Mouse (Mus musculus) c-Kit-positive CD71-positive TER-119-negative erythroid progenitor cells, embryonic 14.5 days (primary cell): ENCODE results near the gene Pick1.

Source experiments
- DNase-seq: peaks from one replicate; pipeline ENCODE4 v3.0.0-alpha.2; 2013; ENCODE audit warnings: low read depth

The Pick1 gene

DNA sequence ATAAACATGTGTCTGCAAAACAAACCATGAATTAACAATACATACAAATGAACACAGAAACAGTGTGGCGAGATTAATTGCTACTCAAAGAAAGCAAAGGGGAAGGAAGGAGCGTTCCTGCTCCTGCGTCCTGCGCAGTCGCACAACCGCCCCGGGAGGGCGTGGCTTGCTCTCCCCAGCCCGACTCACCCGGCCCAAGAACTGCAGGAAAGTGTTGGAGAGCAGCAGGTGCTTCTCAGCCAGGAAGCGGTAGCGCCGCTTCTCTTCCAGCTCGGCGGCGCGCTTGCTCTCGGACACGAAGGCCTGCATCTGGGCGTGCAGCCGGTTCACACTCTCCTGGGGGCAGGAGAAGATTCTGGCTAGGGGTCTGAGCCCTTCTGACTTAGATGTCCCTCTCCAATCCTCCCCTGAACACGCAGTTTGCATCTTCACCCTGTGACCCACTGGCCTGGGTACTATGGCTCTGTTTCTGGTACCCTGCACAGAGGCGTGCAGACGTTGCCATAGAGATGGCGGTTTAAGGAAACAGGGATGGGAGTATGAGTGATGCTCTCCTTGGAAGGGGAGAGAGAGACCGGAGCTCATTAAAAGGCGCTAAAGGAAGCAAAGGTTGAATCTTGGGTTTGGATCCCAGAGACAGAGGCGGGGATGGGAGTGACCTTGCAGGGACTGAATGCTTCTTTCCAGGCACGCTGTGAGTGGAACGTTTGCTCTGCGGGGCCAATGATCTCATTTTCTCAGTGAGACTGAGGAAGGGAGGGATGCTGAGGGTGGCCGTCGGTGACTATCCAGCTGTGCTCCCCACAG is 41.5 kb downstream of the Pick1 start:
- peak; percentile 56 for DNase-seq

DNA sequence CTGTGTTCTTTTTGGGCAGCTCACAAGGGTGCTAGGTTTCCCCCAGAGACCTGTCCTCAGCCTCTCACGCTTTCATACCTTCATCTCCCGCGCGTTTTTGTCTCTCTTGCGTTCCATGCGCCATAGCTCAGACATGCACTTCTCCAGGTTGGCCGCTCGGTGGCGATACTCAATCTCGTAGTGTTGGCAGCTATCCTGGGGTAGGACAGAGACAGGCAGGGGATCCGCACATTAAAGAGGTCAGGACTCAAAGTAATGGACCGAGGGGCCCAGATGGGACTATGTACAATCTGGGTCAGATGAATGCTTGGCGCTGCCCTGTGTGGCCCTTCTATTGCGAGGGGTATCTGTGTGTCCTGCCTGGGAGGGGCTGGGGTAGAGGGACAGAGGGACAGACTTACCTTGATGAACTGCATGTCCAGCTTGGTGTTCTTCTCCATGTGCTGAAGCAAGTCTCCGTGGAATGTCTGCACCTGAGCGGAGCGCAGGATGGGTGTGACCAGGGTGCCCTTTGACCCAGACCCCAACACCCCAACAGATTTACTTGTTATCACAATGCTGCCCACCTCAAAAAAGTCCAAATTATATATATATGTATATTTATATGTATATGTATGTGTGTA is 42.3 kb downstream of the Pick1 start:
- DNase-seq = peak; percentile 52

- no peak for DNase-seq
Measured at GRCm38 (mm10) chr15:79273020-79273419, 44.0 kb downstream of the Pick1 start.

DNA sequence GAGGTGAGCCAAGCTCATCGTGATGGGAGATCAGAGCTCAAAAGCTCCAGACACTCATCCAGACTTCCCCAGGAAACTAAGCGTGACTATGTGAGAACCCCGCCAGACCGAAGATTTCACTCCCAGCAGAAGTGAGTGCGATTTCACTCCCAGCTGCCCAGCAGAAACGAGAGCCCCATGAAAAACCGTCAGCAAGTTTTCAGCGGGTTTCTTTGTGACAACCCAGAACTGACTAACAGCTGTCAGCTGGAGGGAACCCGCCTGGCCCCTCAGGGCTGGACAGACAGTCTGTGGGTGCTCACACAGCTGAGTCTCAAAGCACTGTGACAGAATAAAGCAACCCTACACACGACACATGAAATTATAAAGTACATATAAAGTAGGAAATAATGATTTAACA is 48.8 kb downstream of the Pick1 start:
- DNase-seq = no peak

DNA sequence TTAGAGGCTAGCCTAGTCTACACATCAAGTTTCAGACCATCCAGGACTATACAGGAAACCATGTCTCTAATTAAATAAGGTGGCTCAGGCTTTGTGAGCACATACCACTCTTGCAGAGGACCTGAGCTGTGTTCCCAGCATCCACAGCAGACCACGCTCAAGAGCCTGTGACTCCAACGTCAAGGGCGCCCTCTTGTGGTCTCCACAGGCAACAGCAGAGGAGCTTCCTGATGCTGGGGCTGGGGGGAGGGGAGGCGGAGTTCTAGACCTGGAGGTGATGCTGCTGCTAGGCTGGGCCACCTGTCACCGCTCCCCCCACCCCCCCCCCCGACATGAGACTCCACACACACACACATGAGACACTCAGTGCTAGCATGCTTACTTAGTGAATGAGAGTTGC is 51.2 kb downstream of the Pick1 start:
- peak; percentile 33 for DNase-seq

GRCm38 (mm10) chr15:79280850-79281249 is 51.9 kb downstream of the Pick1 start:
- no peak for DNase-seq

GRCm38 (mm10) chr15:79281389-79281788 is 52.4 kb downstream of the Pick1 start:
- DNase-seq = peak; percentile 79

- DNase-seq = no peak
Measured at GRCm38 (mm10) chr15:79282434-79282833, 53.5 kb downstream of the Pick1 start.

GRCm38 (mm10) chr15:79283371-79283770 is 54.4 kb downstream of the Pick1 start:
- no peak for DNase-seq

GRCm38 (mm10) chr15:79285399-79285798 is 56.4 kb downstream of the Pick1 start, which contains the start of gene Baiap2l2:
Gene Baiap2l2 (minus strand): TSS chr15:79285537.
- DNase-seq = no peak

GRCm38 (mm10) chr15:79286141-79286540 is 57.2 kb downstream of the Pick1 start:
- no peak for DNase-seq

DNA sequence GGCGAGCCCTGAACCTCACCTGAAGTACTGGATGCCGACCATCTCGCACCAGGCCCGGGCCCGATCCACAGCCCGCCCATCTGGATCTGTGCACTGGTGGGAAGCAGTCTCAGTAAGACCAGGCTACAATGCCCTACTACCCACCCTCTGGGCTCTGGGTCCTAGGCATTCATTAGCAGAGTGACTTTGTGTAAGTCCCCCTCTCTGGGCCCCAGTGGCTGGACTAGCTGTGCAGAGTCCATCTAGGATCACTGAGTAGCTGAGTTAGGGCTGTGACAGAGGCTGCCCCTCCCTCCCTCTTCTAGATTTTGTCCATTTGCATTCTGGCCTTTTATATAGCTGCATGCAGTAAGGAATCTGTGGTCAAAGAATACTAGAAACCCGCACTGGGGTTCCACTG is 58.1 kb downstream of the Pick1 start:
- no peak for DNase-seq

DNA sequence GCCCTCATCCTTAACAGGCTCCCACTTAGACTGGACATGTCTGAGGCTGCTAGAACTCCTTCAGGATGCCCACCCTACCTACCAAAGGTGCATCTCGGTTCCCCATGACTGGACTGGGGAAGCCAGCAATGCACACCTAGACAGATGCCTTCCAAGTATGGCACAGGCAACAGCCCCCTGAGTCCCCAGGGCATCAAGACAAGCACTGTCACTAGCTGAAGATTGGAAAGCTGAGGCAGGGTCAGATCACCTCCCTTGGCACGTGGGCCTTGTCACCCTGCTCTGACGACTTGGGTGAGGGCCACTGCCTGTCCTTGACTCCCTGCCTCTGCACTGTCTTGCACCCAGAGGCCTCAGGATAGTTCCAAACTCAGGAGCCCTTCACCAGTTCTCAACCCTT is 59.4 kb downstream of the Pick1 start:
- no peak for DNase-seq

DNA sequence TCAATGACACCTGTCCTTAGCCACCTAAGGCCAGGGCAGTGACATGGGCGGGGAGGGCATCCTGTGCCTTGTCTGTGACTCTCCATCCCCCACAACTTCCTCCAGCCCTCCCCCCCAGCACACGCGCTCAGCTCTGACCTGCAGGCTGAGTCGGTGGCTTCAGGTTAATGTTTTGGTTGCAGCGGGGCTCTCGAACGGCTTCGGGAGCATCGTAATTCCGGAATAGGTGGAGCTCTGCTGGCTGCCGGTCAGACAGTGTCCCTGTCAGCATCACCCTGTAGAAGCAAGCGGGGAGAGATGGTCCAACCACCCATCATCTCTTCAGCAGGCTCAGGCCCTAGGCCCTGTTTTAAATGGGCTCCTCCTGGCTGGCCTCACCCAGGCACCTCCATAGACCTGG is 60.5 kb downstream of the Pick1 start:
- no peak for DNase-seq

DNA sequence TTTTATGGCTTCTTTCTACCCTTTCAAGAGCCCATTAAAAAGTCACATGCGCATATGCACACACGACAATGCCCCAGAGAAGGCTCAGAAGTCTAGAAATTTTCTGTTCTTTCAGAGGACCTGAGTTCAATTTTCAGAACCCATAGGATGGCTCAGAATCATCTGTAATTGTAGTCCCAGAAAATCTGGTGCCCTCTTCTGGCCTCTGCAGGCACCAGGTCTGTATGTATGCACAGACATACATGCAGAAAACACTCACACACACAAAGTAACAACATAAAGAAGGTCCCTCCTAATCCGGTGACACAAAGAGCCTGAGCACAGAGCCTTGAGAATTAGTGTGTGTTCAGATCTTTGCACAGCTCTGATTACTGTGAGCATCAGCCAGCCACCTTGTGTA is 61.4 kb downstream of the Pick1 start:
- no peak for DNase-seq

DNA sequence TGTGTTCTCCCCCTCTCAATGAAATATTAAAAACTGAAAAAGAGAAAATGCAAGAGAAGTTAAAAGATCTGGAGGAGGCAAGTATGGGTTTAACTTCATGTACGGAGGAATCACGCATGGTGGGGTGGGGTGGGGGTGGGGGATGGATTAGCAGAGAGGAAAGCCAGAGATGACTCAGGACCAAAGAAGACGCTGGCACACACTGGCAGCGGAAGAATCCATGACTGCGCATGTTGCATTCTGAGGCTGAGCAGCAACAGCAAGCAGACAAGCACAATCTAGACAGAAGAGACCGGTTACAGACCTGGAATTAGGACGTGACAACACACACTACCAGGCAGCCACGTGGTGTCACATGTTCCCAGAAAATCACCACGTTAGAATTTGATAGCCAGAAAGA is 63.8 kb downstream of the Pick1 start:
- DNase-seq = no peak

DNA sequence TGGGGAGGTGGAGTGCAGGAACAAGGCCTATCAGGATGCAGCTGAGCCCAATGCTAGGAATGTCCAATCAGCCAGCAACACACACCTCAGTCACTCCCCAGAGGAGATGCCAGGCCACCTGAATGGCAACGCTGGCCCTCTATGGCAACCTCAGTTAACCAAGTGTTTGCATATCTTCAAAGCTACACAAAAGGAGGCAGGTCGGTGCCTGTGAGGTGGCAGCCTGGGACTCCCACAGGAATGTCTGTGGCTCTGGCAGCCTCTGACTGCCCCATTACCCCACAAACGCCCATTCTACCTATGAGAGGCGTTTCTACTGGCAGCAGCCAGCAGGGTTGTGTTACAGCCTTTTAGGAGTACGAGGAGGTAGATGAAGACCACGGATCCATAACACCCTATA is 69.6 kb downstream of the Pick1 start:
- no peak for DNase-seq
